Mouse (Mus musculus): ENCODE measurements around the gene Tmem199.
A peak's percentile ranks its signal among the peaks of the same experiment; 100 is the strongest.

The Tmem199 gene

GRCm38 (mm10) chr11:78528714-78529113 is 16.7 kb upstream of the Tmem199 start:
- DNase-seq (ENCODE audit: extremely low spot score, low spot score): no peak

GRCm38 (mm10) chr11:78524838-78525237 is 12.9 kb upstream of the Tmem199 start:
- DNase-seq (ENCODE audit: extremely low spot score, low spot score): no peak

GRCm38 (mm10) chr11:78523241-78523955 is 11.4 kb upstream of the Tmem199 start:
- DNase-seq (ENCODE audit: extremely low spot score, low spot score): no peak

- DNase-seq (ENCODE audit: extremely low spot score, low spot score): no peak
Measured at GRCm38 (mm10) chr11:78522481-78522997, 10.6 kb upstream of the Tmem199 start.

GRCm38 (mm10) chr11:78521880-78522279 is 9.9 kb upstream of the Tmem199 start:
- DNase-seq (ENCODE audit: extremely low spot score, low spot score): no peak

- DNase-seq (ENCODE audit: extremely low spot score, low spot score): no peak
Measured at GRCm38 (mm10) chr11:78518931-78519330, 7.0 kb upstream of the Tmem199 start.

GRCm38 (mm10) chr11:78515549-78516325 is 3.8 kb upstream of the Tmem199 start:
- DNase-seq (ENCODE audit: extremely low spot score, low spot score): no peak

- DNase-seq (ENCODE audit: extremely low spot score, low spot score): no peak
Measured at GRCm38 (mm10) chr11:78513106-78513790, 1.3 kb upstream of the Tmem199 start.

- no peak for DNase-seq (ENCODE audit: extremely low spot score, low spot score)
Measured at GRCm38 (mm10) chr11:78509148-78509547, 2.8 kb downstream of the Tmem199 start.

- DNase-seq (ENCODE audit: extremely low spot score, low spot score): no peak
Measured at GRCm38 (mm10) chr11:78505430-78505829, 6.5 kb downstream of the Tmem199 start.

- no peak for DNase-seq (ENCODE audit: extremely low spot score, low spot score)
Measured at GRCm38 (mm10) chr11:78502909-78503650, 8.9 kb downstream of the Tmem199 start, which contains the start of gene Sebox. TSS of gene Sebox (plus strand) at chr11:78503447.

GRCm38 (mm10) chr11:78501529-78501928 is 10.4 kb downstream of the Tmem199 start:
- no peak for DNase-seq (ENCODE audit: extremely low spot score, low spot score)

GRCm38 (mm10) chr11:78500623-78501202 is 11.3 kb downstream of the Tmem199 start:
- DNase-seq (ENCODE audit: extremely low spot score, low spot score): no peak

GRCm38 (mm10) chr11:78499543-78499942 is 12.4 kb downstream of the Tmem199 start:
- no peak for DNase-seq (ENCODE audit: extremely low spot score, low spot score)

GRCm38 (mm10) chr11:78499004-78499403 is 13.0 kb downstream of the Tmem199 start, which contains the start of gene Vtn:
TSS of gene Vtn (plus strand) at chr11:78499091.
- no peak for DNase-seq (ENCODE audit: extremely low spot score, low spot score)

- peak; percentile 93 for DNase-seq (ENCODE audit: extremely low spot score, low spot score)
Measured at GRCm38 (mm10) chr11:78497544-78498522, 14.1 kb downstream of the Tmem199 start, which contains the start of gene Sarm1. TSS of gene Sarm1 (minus strand) at chr11:78497754.

GRCm38 (mm10) chr11:78497071-78497541 is 14.9 kb downstream of the Tmem199 start:
- peak; percentile 70 for DNase-seq (ENCODE audit: extremely low spot score, low spot score)

- peak; percentile 49 for DNase-seq (ENCODE audit: extremely low spot score, low spot score)
Measured at GRCm38 (mm10) chr11:78495904-78496303, 16.1 kb downstream of the Tmem199 start.

GRCm38 (mm10) chr11:78490781-78491241 is 21.2 kb downstream of the Tmem199 start:
- peak; percentile 57 for DNase-seq (ENCODE audit: extremely low spot score, low spot score)
